Mouse (Mus musculus) ES-Bruce4 (cell line): ENCODE measurements around the gene Smarca2.

ENCODE experiments used
- CTCF ChIP-seq: IDR thresholded peaks from one replicate; pipeline ENCODE4 v1.8.1; 2011; ENCODE audit warnings: low read depth, low read length
- EP300 ChIP-seq: IDR thresholded peaks from 2 replicates; pipeline ENCODE4 v1.6.1; 2011; ENCODE audit warnings: low read depth, low read length; ENCODE audit not compliant: insufficient read depth

- TF ChIP-seq CTCF: no peak
- no peak for TF ChIP-seq EP300
Measured at GRCm38 (mm10) chr19:26709095-26709494, 104.2 kb downstream of the Smarca2 start.
